Mouse (Mus musculus): ENCODE results near the gene Nmbr. TPM values are rescaled to one million over a fixed set of nuclear protein-coding genes. Genes with fewer than 3 reads are reported as not detected.
A peak's percentile ranks its signal among the peaks of the same experiment; 100 is the strongest.

The Nmbr gene
- polyA plus RNA-seq (2015; fragmentation: Nextera tagmentation; extraction: Ambion mirVana), result 0.09 and 0.17 TPM in 2 replicates

- Histone ChIP-seq H3K36me3 (no peaks in the 10 kb centered on the region), H3K4me2 (peak within 1 kb of the TSS; percentile 78), H3K27me3 (replicated peaks) (no peaks in the 10 kb centered on the region), H3K4me3 (peak within 1 kb of the TSS; percentile 98), H3K9me3 (no peaks in the 10 kb centered on the region), H3K27ac (replicated peaks) (peak within 1 kb of the TSS; percentile 85), H3K9ac (peak within 1 kb of the TSS; percentile 94), H3K4me1 (peaks cover 16% of the 10 kb centered on the region)
- 0% methylated on average over 50 of the region's 50 CpGs for WGBS
- peak; percentile 85 for ATAC-seq (ENCODE audit: extremely low read depth, insufficient number of reproducible peaks, low FRiP score, low TSS enrichment)
These were observed at the start of gene Nmbr, which contains the start of gene Vta1 for GRCm38 (mm10) chr10:14705072-14706066. Gene Nmbr (plus strand): TSS chr10:14705591. Gene Vta1 (minus strand): TSS chr10:14705560.

- Histone ChIP-seq H3K4me2 (no peak overlapping the region), H3K36me3 (peaks cover 33% of the 10 kb centered on the region), H3K9ac (no peak overlapping the region), H3K4me1 (no peaks in the 10 kb centered on the region), H3K27ac (replicated peaks) (no peak overlapping the region), H3K27me3 (replicated peaks) (no peaks in the 10 kb centered on the region), H3K4me3 (no peak overlapping the region), H3K9me3 (no peaks in the 10 kb centered on the region)
- no peak for ATAC-seq (ENCODE audit: extremely low read depth, insufficient number of reproducible peaks, low FRiP score, low TSS enrichment)
- 91% methylated on average over 2 of the region's 2 CpGs for WGBS
These were observed 44.5 kb upstream of the Nmbr start for GRCm38 (mm10) chr10:14660875-14661274.

GRCm38 (mm10) chr10:14666147-14666546 lies 39.2 kb upstream of the Nmbr start:
- Histone ChIP-seq H3K4me2 (no peak overlapping the region), H3K27ac (replicated peaks) (no peak overlapping the region), H3K9me3 (no peaks in the 10 kb centered on the region), H3K4me1 (no peaks in the 10 kb centered on the region), H3K9ac (no peak overlapping the region), H3K36me3 (peaks cover 39% of the 10 kb centered on the region), H3K27me3 (replicated peaks) (no peaks in the 10 kb centered on the region), H3K4me3 (no peak overlapping the region)
- ATAC-seq (ENCODE audit: extremely low read depth, insufficient number of reproducible peaks, low FRiP score, low TSS enrichment), result no peak
- 80% methylated on average over 2 of the region's 2 CpGs for WGBS

- ATAC-seq (ENCODE audit: extremely low read depth, insufficient number of reproducible peaks, low FRiP score, low TSS enrichment), result no peak
- H3K4me1 ChIP-seq, result peaks cover 3% of the 10 kb centered on the region; the same call in 1 of the 2 replicates
- H3K27ac ChIP-seq (replicated peaks), result no peak overlapping the region
- H3K4me2 ChIP-seq, result no peak overlapping the region
- H3K9ac ChIP-seq, result no peak overlapping the region
- H3K4me3 ChIP-seq, result no peak overlapping the region
- peaks cover 29% of the 10 kb centered on the region for H3K36me3 ChIP-seq
- peaks cover 4% of the 10 kb centered on the region for H3K9me3 ChIP-seq
- no peaks in the 10 kb centered on the region for H3K27me3 ChIP-seq (replicated peaks)
- 93% methylated on average over 1 of the region's 1 CpGs for WGBS
These were observed 19.7 kb upstream of the Nmbr start for GRCm38 (mm10) chr10:14685663-14686062.

GRCm38 (mm10) chr10:14688785-14689442 lies 16.5 kb upstream of the Nmbr start:
- Histone ChIP-seq H3K4me3 (no peak overlapping the region), H3K27ac (replicated peaks) (no peak overlapping the region), H3K27me3 (replicated peaks) (no peaks in the 10 kb centered on the region), H3K9me3 (peaks cover 4% of the 10 kb centered on the region), H3K36me3 (peaks cover 25% of the 10 kb centered on the region), H3K9ac (no peak overlapping the region), H3K4me2 (no peak overlapping the region), H3K4me1 (peaks cover 6% of the 10 kb centered on the region; the same call in 1 of the 2 replicates)
- 58% methylated on average over 6 of the region's 6 CpGs for WGBS
- ATAC-seq (ENCODE audit: extremely low read depth, insufficient number of reproducible peaks, low FRiP score, low TSS enrichment), result no peak

GRCm38 (mm10) chr10:14690349-14690748 lies 15.0 kb upstream of the Nmbr start:
- no peaks in the 10 kb centered on the region for H3K27me3 ChIP-seq (replicated peaks)
- no peak overlapping the region for H3K4me3 ChIP-seq
- ATAC-seq (ENCODE audit: extremely low read depth, insufficient number of reproducible peaks, low FRiP score, low TSS enrichment), result no peak
- peaks cover 4% of the 10 kb centered on the region for H3K9me3 ChIP-seq
- H3K36me3 ChIP-seq, result peaks cover 19% of the 10 kb centered on the region
- H3K4me2 ChIP-seq, result no peak overlapping the region
- no peak overlapping the region for H3K27ac ChIP-seq (replicated peaks)
- H3K4me1 ChIP-seq, result peaks cover 6% of the 10 kb centered on the region; the same call in 1 of the 2 replicates
- WGBS, result 80% methylated on average over 3 of the region's 3 CpGs
- no peak overlapping the region for H3K9ac ChIP-seq

- peak overlapping the region; percentile 78 for H3K4me2 ChIP-seq
- H3K36me3 ChIP-seq, result no peaks in the 10 kb centered on the region
- no peak for ATAC-seq (ENCODE audit: extremely low read depth, insufficient number of reproducible peaks, low FRiP score, low TSS enrichment)
- peaks cover 16% of the 10 kb centered on the region for H3K4me1 ChIP-seq
- H3K9ac ChIP-seq, result peak overlapping the region; percentile 94; the same call in 1 of the 2 replicates
- H3K9me3 ChIP-seq, result no peaks in the 10 kb centered on the region
- WGBS, result 75% methylated on average over 1 of the region's 1 CpGs
- H3K27ac ChIP-seq (replicated peaks), result no peak overlapping the region
- no peak overlapping the region for H3K4me3 ChIP-seq
- no peaks in the 10 kb centered on the region for H3K27me3 ChIP-seq (replicated peaks)
These were observed 2.2 kb upstream of the Nmbr start for GRCm38 (mm10) chr10:14703239-14703638.

- peak overlapping the region; percentile 94 for H3K9ac ChIP-seq
- H3K4me2 ChIP-seq, result peak overlapping the region; percentile 78
- 62% methylated on average over 4 of the region's 4 CpGs for WGBS
- no peaks in the 10 kb centered on the region for H3K9me3 ChIP-seq
- H3K27ac ChIP-seq (replicated peaks), result no peak overlapping the region
- no peaks in the 10 kb centered on the region for H3K27me3 ChIP-seq (replicated peaks)
- no peak for ATAC-seq (ENCODE audit: extremely low read depth, insufficient number of reproducible peaks, low FRiP score, low TSS enrichment)
- peaks cover 16% of the 10 kb centered on the region for H3K4me1 ChIP-seq
- H3K36me3 ChIP-seq, result no peaks in the 10 kb centered on the region
- H3K4me3 ChIP-seq, result peak overlapping the region; percentile 98
These were observed 1.5 kb upstream of the Nmbr start for GRCm38 (mm10) chr10:14703830-14704420.

- H3K36me3 ChIP-seq, result no peaks in the 10 kb centered on the region
- ATAC-seq (ENCODE audit: extremely low read depth, insufficient number of reproducible peaks, low FRiP score, low TSS enrichment), result no peak
- no peaks in the 10 kb centered on the region for H3K27me3 ChIP-seq (replicated peaks)
- no peak within 1 kb of the TSS for H3K4me2 ChIP-seq
- no peaks in the 10 kb centered on the region for H3K9me3 ChIP-seq
- H3K4me3 ChIP-seq, result no peak within 1 kb of the TSS
- H3K9ac ChIP-seq, result no peak within 1 kb of the TSS
- no peaks in the 10 kb centered on the region for H3K4me1 ChIP-seq
- 48% methylated on average over 3 of the region's 3 CpGs for WGBS
- H3K27ac ChIP-seq (replicated peaks), result no peak within 1 kb of the TSS
These were observed 12.7 kb downstream of the Nmbr start, which contains the start of gene Gje1 for GRCm38 (mm10) chr10:14718114-14718513. Gene Gje1 (minus strand): TSS chr10:14718214.

GRCm38 (mm10) chr10:14725671-14726070 lies 20.3 kb downstream of the Nmbr start:
- Histone ChIP-seq H3K4me1 (no peaks in the 10 kb centered on the region), H3K4me2 (no peak overlapping the region)
- WGBS, result 48% methylated on average over 9 of the region's 9 CpGs

GRCm38 (mm10) chr10:14734285-14734684 lies 28.9 kb downstream of the Nmbr start:
- Histone ChIP-seq H3K27ac (replicated peaks) (no peak overlapping the region), H3K9ac (no peak overlapping the region), H3K27me3 (replicated peaks) (no peaks in the 10 kb centered on the region), H3K9me3 (no peaks in the 10 kb centered on the region), H3K4me1 (no peaks in the 10 kb centered on the region), H3K4me2 (no peak overlapping the region), H3K36me3 (no peaks in the 10 kb centered on the region), H3K4me3 (no peak overlapping the region)
- ATAC-seq (ENCODE audit: extremely low read depth, insufficient number of reproducible peaks, low FRiP score, low TSS enrichment), result no peak
- WGBS, result 6% methylated on average over 2 of the region's 2 CpGs

More at GRCm38 (mm10) chr10:14725671-14726070, 20.3 kb downstream of the Nmbr start:
- Histone ChIP-seq H3K9me3 (no peaks in the 10 kb centered on the region), H3K36me3 (no peaks in the 10 kb centered on the region), H3K4me3 (no peak overlapping the region), H3K27me3 (replicated peaks) (no peaks in the 10 kb centered on the region), H3K9ac (no peak overlapping the region), H3K27ac (replicated peaks) (no peak overlapping the region)
- ATAC-seq (ENCODE audit: extremely low read depth, insufficient number of reproducible peaks, low FRiP score, low TSS enrichment), result no peak

Measured in heart, embryonic 13.5 days (tissue).